Mouse (Mus musculus) liver, embryonic 11.5 days (tissue): Measurements from ENCODE around the gene Grik1. TPM values are rescaled to one million over a fixed set of nuclear protein-coding genes. Genes with fewer than 3 reads are reported as not detected.

Source experiments
- ATAC-seq: fragments of 200-750 bp; cut with Nextera tagmentation; replicated peaks from 2 replicates; pipeline ENCODE4 v1.8.0; 2017; ENCODE audit warnings: moderate number of reproducible peaks, mild to moderate bottlenecking, moderate TSS enrichment, moderate library complexity; ENCODE audit not compliant: low FRiP score
- DNase-seq: peaks from one replicate; pipeline ENCODE4 v3.0.0-alpha.2; 2017; ENCODE audit warnings: low spot score
- H3K27ac ChIP-seq: fragments of 300-500 bp; sonication (generic); 2 replicates; pipeline ENCODE4 v1.5.1; 2014; ENCODE audit warnings: mild to moderate bottlenecking, low read depth, low read length, control low read depth
- H3K27me3 ChIP-seq: fragments of 300-500 bp; sonication (generic); replicated peaks from 2 replicates; pipeline ENCODE4 v1.6.1; 2014; ENCODE audit warnings: low read length, mixed read lengths; ENCODE audit not compliant: control insufficient read depth, insufficient read depth
- H3K36me3 ChIP-seq: fragments of 300-500 bp; sonication (generic); 2 replicates; pipeline ENCODE4 v1.6.1; 2014; ENCODE audit warnings: mild to moderate bottlenecking, low read length, moderate library complexity, mixed read lengths; ENCODE audit not compliant: control insufficient read depth, insufficient read depth
- H3K4me1 ChIP-seq: fragments of 300-500 bp; sonication (generic); replicated peaks from 2 replicates; pipeline ENCODE4 v1.6.1; 2014; ENCODE audit warnings: low read length, mixed read lengths; ENCODE audit not compliant: control insufficient read depth, insufficient read depth
- H3K4me2 ChIP-seq: fragments of 300-500 bp; sonication (generic); 2 replicates; pipeline ENCODE4 v1.6.1; 2014; ENCODE audit warnings: mild to moderate bottlenecking, control low read depth, moderate library complexity
- H3K4me3 ChIP-seq: fragments of 300-500 bp; sonication (generic); 2 replicates; pipeline ENCODE4 v1.5.1; 2014; ENCODE audit warnings: low read depth, low read length, control low read depth
- H3K9ac ChIP-seq: fragments of 300-500 bp; sonication (generic); 2 replicates; pipeline ENCODE4 v1.6.1; 2014; ENCODE audit warnings: low read depth, low read length, control low read depth
- H3K9me3 ChIP-seq: fragments of 300-500 bp; sonication (generic); 2 replicates; pipeline ENCODE4 v1.6.1; 2016; ENCODE audit warnings: low read length, inconsistent platforms, mixed read lengths; ENCODE audit not compliant: control insufficient read depth
- WGBS: fragments of 180-500 bp; shearing (Covaris S2); extraction: QIAGEN DNeasy Blood & Tissue Kit; methylation state at CpG from one replicate; pipeline ENCODE4 v1.1.7; 2014; 5-methylcytosine and 5-hydroxymethylcytosine counted together
- polyA plus RNA-seq: library from polyadenylated mRNA; unstranded; fragments of >200 nt; fragmentation: Nextera tagmentation; extraction: Ambion mirVana; gene quantifications from 2 replicates; pipeline ENCODE4 v1.2.1, GENCODE M21; 2014

Gene Grik1
- polyA plus RNA-seq, 1 experiment from 2014 or later, result 0.33 TPM

DNA sequence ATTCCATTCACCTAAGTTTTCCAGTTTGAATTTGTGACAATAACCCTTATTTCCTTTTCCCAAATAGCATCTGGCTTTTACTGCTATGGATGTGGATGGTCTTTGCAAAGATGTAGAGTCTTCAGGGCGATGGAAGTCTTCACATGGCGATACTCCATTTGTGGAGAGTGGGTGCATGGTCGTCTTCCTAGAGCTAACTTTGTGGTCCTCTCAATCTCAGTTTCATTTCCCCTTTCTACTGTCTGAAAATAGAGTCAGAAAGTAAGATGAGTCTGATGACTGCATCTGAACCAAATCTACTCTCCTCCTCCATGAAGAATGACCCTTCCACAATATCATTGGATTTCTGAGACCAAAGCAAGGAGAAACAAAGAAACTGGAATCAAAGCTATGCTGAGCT, 159.0 kb downstream of the Grik1 start:
- ATAC-seq (no peak), DNase-seq (no peak)
- Histone ChIP-seq H3K9ac (no peak overlapping the region), H3K4me2 (no peak overlapping the region), H3K9me3 (no peaks in the 10 kb centered on the region), H3K36me3 (no peaks in the 10 kb centered on the region), H3K4me3 (no peak overlapping the region), H3K4me1 (no peaks in the 10 kb centered on the region), H3K27me3 (no peaks in the 10 kb centered on the region), H3K27ac (no peak overlapping the region)
- 74% methylated on average over 3 of the region's 3 CpGs for WGBS

DNA sequence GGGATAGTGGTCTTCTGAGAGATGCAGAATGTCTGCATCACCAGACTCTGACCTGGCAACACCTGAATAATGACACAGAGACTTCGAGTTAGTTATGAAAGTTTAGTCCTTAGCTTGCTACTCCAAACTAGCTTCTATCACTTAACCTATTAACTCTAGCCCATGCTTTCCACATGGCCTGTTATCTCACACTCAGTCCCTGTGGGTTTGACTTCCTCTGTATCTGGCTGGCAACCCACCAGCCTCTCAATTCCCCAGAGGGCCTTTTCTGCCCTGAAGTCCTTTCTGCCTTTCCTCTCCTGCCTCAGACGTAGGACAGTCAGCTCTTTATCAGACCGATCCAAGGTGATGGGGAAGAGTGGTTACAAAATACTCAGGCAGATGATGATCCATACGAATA, 165.0 kb downstream of the Grik1 start:
- Histone ChIP-seq H3K4me2 (no peak overlapping the region), H3K27ac (no peak overlapping the region), H3K9ac (no peak overlapping the region), H3K9me3 (no peaks in the 10 kb centered on the region), H3K27me3 (no peaks in the 10 kb centered on the region), H3K4me1 (no peaks in the 10 kb centered on the region), H3K4me3 (no peak overlapping the region), H3K36me3 (no peaks in the 10 kb centered on the region)
- WGBS, result 60% methylated on average over 4 of the region's 4 CpGs
- ATAC-seq (no peak), DNase-seq (no peak)

DNA sequence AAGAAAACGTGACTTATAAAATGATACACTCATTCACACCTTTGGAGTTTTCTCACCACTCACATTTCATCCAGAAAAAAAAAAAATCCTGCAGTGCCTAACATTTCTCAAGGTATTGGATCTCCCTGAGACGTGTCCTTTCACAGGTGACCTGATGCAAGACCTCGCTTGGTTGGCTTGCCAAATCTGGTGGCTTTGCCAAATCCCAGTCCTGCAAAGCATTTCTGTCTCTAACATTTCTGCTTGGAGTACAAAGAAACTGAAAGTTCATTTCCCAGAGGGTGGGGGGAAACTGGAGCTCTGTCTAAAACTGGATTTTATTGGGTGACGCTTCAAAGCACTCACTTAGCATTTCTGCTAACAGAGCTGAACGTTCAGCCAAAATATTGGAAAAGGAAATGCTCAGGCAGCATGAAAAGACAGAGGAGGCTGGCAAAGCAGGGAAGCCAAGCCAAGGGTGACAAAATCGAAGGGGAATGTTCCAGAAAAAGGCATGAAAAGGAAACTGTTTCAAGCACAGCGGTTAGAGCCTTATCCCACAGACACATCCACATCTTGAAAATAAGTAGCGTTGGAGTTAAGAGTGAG, 177.4 kb downstream of the Grik1 start:
- Histone ChIP-seq H3K4me3 (no peak overlapping the region), H3K9me3 (no peaks in the 10 kb centered on the region), H3K36me3 (no peaks in the 10 kb centered on the region), H3K4me1 (no peaks in the 10 kb centered on the region), H3K27ac (no peak overlapping the region), H3K4me2 (no peak overlapping the region), H3K9ac (no peak overlapping the region), H3K27me3 (no peaks in the 10 kb centered on the region)
- ATAC-seq (no peak), DNase-seq (no peak)
- WGBS, result 81% methylated on average over 8 of the region's 8 CpGs

DNA sequence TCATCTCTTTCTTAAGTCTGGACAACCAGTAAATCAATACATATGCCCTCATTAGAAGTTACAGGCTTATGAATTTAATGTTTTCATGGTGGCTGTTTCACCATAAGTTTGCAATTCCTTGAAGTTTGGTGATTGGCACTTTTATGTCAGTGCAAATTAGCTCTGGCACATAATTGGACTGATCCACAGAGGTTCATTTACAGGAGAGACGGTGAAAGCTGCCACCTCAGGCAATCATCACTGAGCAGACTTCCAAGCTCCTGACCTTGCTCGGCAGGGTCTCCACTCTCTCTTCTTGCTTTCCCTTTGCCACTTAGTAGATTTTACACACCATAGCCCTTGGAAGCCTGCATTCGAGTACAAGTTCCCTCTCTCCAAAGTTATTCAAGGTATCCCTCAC, 178.6 kb downstream of the Grik1 start:
- H3K36me3 ChIP-seq, result no peaks in the 10 kb centered on the region
- DNase-seq (no peak), ATAC-seq (no peak)
- no peak overlapping the region for H3K4me2 ChIP-seq
- no peaks in the 10 kb centered on the region for H3K27me3 ChIP-seq
- 78% methylated on average over 3 of the region's 3 CpGs for WGBS
- H3K9ac ChIP-seq, result no peak overlapping the region
- no peaks in the 10 kb centered on the region for H3K4me1 ChIP-seq
- H3K27ac ChIP-seq, result no peak overlapping the region
- H3K9me3 ChIP-seq, result no peaks in the 10 kb centered on the region
- no peak overlapping the region for H3K4me3 ChIP-seq

DNA sequence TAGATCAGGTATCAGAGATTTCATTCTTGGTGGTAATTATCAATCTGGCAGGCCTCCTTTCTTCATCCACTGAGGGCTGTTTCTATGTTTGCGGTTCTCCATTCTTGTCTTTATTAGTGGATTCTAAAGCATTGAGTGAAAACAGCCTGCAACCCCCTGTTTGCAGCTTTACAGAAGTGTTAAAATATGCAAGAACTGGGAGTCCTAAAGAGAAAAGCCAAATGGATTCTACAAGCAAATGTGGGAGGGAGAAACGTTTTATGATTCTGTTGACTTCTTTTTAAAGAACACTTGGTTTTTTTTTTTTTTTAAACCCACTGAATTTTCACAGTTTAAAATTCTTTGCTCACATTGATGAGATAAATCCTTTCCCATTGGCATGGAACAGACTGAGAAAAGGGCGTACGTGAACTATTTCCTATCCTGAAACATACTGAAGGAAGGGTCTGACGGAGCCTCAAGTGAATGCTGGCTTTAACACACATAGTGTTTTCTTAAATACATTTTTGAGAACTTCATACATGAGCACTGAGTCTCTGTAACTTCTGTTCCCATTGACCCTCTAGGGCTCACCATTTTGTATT, 195.8 kb downstream of the Grik1 start:
- Histone ChIP-seq H3K4me3 (no peak overlapping the region), H3K9me3 (no peaks in the 10 kb centered on the region), H3K36me3 (no peaks in the 10 kb centered on the region), H3K4me2 (no peak overlapping the region), H3K4me1 (no peaks in the 10 kb centered on the region), H3K27ac (no peak overlapping the region), H3K27me3 (no peaks in the 10 kb centered on the region), H3K9ac (no peak overlapping the region)
- 64% methylated on average over 5 of the region's 5 CpGs for WGBS
- ATAC-seq (no peak), DNase-seq (no peak)

DNA sequence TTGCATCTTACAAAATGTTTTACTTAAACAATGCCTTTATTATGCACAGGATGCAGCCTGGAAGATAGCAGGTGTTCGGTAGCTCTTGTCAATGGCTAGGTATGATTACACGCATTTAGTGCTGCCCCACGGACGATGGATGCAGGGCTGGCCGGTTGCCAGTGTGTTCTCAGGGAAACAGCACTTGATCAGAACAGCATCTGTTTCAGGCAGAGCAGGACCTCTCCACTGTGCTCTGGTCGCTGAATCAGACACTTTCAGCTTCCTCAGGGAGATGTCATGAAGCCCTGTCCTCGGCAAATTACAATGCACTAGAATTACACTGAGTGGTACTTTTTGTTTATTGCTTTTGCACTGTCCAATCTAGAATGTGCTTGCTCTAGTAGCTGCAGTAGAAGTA, 202.8 kb downstream of the Grik1 start:
- Histone ChIP-seq H3K27me3 (no peaks in the 10 kb centered on the region), H3K27ac (no peak overlapping the region), H3K36me3 (no peaks in the 10 kb centered on the region), H3K4me3 (no peak overlapping the region), H3K4me1 (no peaks in the 10 kb centered on the region), H3K9me3 (no peaks in the 10 kb centered on the region), H3K9ac (no peak overlapping the region), H3K4me2 (no peak overlapping the region)
- DNase-seq (no peak), ATAC-seq (no peak)
- WGBS, result 77% methylated on average over 7 of the region's 7 CpGs

DNA sequence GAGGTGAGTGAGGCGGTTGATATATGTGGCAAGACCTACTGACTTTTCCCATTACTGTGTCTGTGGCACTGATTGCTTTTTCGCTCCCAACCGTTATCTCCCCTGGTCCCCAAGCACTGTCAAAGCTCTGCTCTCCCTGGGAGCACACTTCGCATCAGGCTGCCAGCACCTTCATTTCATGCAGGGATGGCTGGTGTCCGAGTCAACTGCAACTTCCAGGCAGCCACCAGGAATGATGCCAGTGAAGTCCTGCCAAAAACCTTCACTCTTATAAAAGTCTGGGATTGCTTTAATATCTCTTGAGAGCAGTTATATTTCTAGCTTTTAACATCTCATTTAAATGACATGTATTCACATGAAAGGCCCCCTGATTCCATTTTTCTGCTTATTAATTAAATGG, 215.3 kb downstream of the Grik1 start:
- Histone ChIP-seq H3K9me3 (no peaks in the 10 kb centered on the region), H3K27ac (no peak overlapping the region), H3K9ac (no peak overlapping the region), H3K4me1 (no peaks in the 10 kb centered on the region), H3K4me3 (no peak overlapping the region), H3K27me3 (no peaks in the 10 kb centered on the region), H3K4me2 (no peak overlapping the region), H3K36me3 (no peaks in the 10 kb centered on the region)
- no peak for DNase-seq
- ATAC-seq, result no peak
- WGBS, result 74% methylated on average over 5 of the region's 5 CpGs

DNA sequence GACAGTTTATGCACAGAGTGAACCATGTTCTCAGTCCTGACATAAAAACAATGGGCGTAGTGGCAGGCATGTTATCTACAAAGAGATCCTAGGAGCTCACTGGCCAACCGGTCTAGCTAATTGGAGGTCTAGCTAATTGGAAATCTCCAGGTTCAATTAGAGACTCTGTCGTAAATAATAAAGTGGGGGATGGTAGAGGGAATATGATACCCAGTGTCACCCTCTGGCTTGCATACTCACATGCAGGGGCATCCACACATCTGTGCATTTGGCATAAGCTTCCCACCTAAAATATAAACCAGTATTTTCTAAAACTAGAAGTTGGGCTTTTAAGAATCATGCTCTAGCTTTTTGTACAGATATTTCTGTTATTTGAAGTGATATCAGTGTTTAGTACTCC, 229.1 kb downstream of the Grik1 start:
- Histone ChIP-seq H3K27ac (no peak overlapping the region), H3K9ac (no peak overlapping the region), H3K4me2 (no peak overlapping the region), H3K4me1 (no peaks in the 10 kb centered on the region), H3K36me3 (no peaks in the 10 kb centered on the region), H3K9me3 (no peaks in the 10 kb centered on the region), H3K4me3 (no peak overlapping the region), H3K27me3 (no peaks in the 10 kb centered on the region)
- DNase-seq, result no peak
- no peak for ATAC-seq
- 80% methylated on average over 3 of the region's 3 CpGs for WGBS

DNA sequence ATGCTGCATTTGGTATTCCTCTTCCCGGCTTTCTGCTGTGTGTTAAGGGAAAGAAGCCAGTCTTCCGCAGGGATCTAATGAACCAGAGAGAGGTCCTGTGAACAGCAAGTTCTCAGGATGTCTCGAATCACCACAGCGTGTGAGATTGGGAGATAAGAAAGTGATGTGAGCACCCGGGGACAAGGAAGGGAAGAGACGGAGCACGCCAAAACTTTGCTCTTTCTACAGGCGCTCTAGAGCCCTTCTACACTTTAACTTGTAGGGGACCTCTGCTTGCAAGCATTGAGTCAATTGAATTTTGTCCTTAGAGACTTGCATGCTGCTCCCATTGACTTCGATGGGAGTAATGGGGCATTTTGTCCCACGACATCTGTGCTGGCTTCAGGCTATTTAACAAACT, 241.9 kb downstream of the Grik1 start:
- no peak for DNase-seq
- H3K4me2 ChIP-seq, result no peak overlapping the region

More for the DNA sequence above, 241.9 kb downstream of the Grik1 start:
- no peak overlapping the region for H3K4me3 ChIP-seq
- no peak overlapping the region for H3K27ac ChIP-seq
- WGBS, result 70% methylated on average over 10 of the region's 10 CpGs
- no peaks in the 10 kb centered on the region for H3K36me3 ChIP-seq
- ATAC-seq, result no peak
- H3K27me3 ChIP-seq, result no peaks in the 10 kb centered on the region
- no peaks in the 10 kb centered on the region for H3K4me1 ChIP-seq
- no peak overlapping the region for H3K9ac ChIP-seq
- no peaks in the 10 kb centered on the region for H3K9me3 ChIP-seq
